Mouse (Mus musculus) left cerebral cortex, postnatal 10 days (tissue): ENCODE measurements around the gene Gm20388. TPM values are rescaled to one million over a fixed set of nuclear protein-coding genes. Genes with fewer than 3 reads are reported as not detected.

Source experiments
- DNase-seq, 2 experiments: peaks; one replicate each; pipeline ENCODE4 v3.0.0; 2021 to 2022; ENCODE audit warnings: low spot score in 2 of 2, mixed read lengths in 1 of 2; ENCODE audit errors: extremely low spot score in 1 of 2
- intact Hi-C: fragments of 180-260 bp; cut with DNase I; formaldehyde crosslinking; loops from one replicate; pipeline ENCODE4 v1.15.1; 2025
- total RNA-seq, 2 experiments: library from RNA; stranded (reverse); gene quantifications; 2 replicates each; pipeline ENCODE4 v1.2.3; 2021

Gene Gm20388
- total RNA-seq, 2 experiments from 2014 or later: 4.4 to 9.0 TPM

GRCm38 (mm10) chr8:121115948-121116347 is 1205.3 kb downstream of the Gm20388 start, which contains the start of gene Foxc2:
TSS of gene Foxc2 (plus strand) at chr8:121116171.
- DNase-seq: peak; percentile 50 to 89
- intact Hi-C loops: loop anchor here (5.0 kb wide), 1 partner anchor 34 kb away; the partner anchor contains the start of gene Foxf1

- intact Hi-C loops: loop anchor here (5.0 kb wide), 1 partner anchor 34 kb away; the partner anchor contains the start of gene Foxf1
- DNase-seq: peak in 1 of 2 experiments; percentile 42
Observed at GRCm38 (mm10) chr8:121116591-121117185, 1206.0 kb downstream of the Gm20388 start.

- DNase-seq: peak in 1 of 2 experiments; percentile 36
- intact Hi-C loops: loop anchor here (5.0 kb wide), 1 partner anchor 35 kb away; the partner anchor contains the start of gene Foxf1
Observed at GRCm38 (mm10) chr8:121117186-121117651, 1206.6 kb downstream of the Gm20388 start.

DNA sequence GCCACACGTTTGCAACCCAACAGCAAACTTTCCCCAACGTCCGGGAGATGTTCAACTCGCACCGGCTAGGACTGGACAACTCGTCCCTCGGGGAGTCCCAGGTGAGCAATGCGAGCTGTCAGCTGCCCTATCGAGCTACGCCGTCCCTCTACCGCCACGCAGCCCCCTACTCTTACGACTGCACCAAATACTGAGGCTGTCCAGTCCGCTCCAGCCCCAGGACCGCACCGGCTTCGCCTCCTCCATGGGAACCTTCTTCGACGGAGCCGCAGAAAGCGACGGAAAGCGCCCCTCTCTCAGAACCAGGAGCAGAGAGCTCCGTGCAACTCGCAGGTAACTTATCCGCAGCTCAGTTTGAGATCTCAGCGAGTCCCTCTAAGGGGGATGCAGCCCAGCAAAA is 1207.3 kb downstream of the Gm20388 start:
- intact Hi-C loops: loop anchor here (5.0 kb wide), 1 partner anchor 36 kb away; the partner anchor contains the start of gene Foxf1
- DNase-seq: peak in 1 of 2 experiments; percentile 22

GRCm38 (mm10) chr8:121118634-121119420 is 1208.2 kb downstream of the Gm20388 start:
- DNase-seq: no peak
- intact Hi-C loops: loop anchor here (5.0 kb wide), 1 partner anchor 37 kb away; the partner anchor contains the start of gene Foxf1

- DNase-seq: no peak
- intact Hi-C loops: loop anchor here (5.0 to 10.0 kb wide), 2 partner anchors 38 to 165 kb away; partner anchors contain the start of gene Foxf1
Observed at GRCm38 (mm10) chr8:121119635-121120455, 1209.2 kb downstream of the Gm20388 start.

GRCm38 (mm10) chr8:121120456-121121419 is 1210.1 kb downstream of the Gm20388 start:
- no peak for DNase-seq
- intact Hi-C loops: loop anchor here (10.0 kb wide), 1 partner anchor 164 kb away; no protein-coding TSS in a partner anchor

- intact Hi-C loops: loop anchor here (10.0 kb wide), 1 partner anchor 163 kb away; no protein-coding TSS in a partner anchor
- DNase-seq: no peak
Observed at GRCm38 (mm10) chr8:121121704-121122103, 1211.1 kb downstream of the Gm20388 start.

GRCm38 (mm10) chr8:121122368-121122767 is 1211.7 kb downstream of the Gm20388 start:
- intact Hi-C loops: loop anchor here (10.0 kb wide), 1 partner anchor 162 kb away; no protein-coding TSS in a partner anchor

DNA sequence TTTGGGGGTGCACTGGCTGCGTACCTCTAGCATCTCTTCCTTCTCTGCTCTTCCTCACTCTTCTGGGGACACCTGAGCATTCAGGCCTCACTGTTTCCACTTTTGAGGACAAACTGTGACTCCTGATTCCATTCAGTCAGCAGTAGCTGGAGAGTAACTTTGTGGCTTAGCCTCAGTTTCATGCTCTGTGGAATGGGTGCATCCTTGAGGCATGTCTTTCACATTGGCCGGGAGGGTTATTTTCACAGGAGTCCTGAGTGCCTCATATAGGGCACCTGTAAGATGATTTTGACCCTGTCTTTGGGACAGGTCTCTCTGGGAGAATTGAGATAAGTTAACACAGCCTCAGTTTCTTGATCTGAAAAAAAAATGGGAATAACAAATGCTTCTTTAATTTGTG is 1212.5 kb downstream of the Gm20388 start:
- intact Hi-C loops: loop anchor here (10.0 kb wide), 1 partner anchor 162 kb away; no protein-coding TSS in a partner anchor
- no peak for DNase-seq

More at GRCm38 (mm10) chr8:121122368-121122767, 1211.7 kb downstream of the Gm20388 start:
- DNase-seq: no peak

GRCm38 (mm10) chr8:121124547-121125239 is 1214.1 kb downstream of the Gm20388 start:
- intact Hi-C loops: loop anchor here (10.0 kb wide), 1 partner anchor 160 kb away; no protein-coding TSS in a partner anchor
- peak in 1 of 2 experiments; percentile 30 for DNase-seq

GRCm38 (mm10) chr8:121125311-121125876 is 1214.8 kb downstream of the Gm20388 start:
- intact Hi-C loops: loop anchor here (10.0 kb wide), 1 partner anchor 159 kb away; no protein-coding TSS in a partner anchor
- peak in 1 of 2 experiments; percentile 84 for DNase-seq

- intact Hi-C loops: loop anchor here (10.0 kb wide), 1 partner anchor 159 kb away; no protein-coding TSS in a partner anchor
- DNase-seq: no peak
Observed at GRCm38 (mm10) chr8:121126191-121126590, 1215.5 kb downstream of the Gm20388 start.

DNA sequence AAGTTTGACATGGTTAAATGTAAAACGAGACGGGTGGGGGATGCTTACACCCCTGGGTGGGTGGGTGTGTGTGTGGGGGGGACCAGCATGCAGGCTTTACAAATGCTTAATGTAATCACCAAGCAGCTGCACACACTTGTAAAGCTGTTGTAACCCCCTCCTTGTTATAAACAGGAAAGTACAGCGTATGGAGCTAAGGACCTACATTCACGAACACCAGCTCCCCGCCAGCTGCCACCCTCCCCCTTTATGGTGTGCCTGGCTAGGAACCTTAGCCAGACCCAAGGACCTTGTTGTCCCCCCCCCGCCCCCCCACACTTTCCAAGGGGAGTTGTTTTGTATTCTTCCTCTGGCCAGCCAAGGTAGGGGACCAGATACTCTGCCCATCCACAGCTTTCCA is 1216.1 kb downstream of the Gm20388 start:
- intact Hi-C loops: loop anchor here (10.0 kb wide), 1 partner anchor 158 kb away; no protein-coding TSS in a partner anchor
- no peak for DNase-seq

GRCm38 (mm10) chr8:121127291-121127701 is 1216.7 kb downstream of the Gm20388 start:
- intact Hi-C loops: loop anchor here (10.0 kb wide), 1 partner anchor 158 kb away; no protein-coding TSS in a partner anchor
- no peak for DNase-seq
